Mouse (Mus musculus) retina, postnatal 7 days (tissue): ENCODE measurements around the gene Pam.
"Not testable (repeated sequence)": the region's sequence is repeated elsewhere in the genome, so short reads cannot be mapped to it uniquely, and the experiment has no call there.

ENCODE experiments used
- DNase-seq: peaks from one replicate; pipeline ENCODE4 v3.0.0-alpha.2; 2012; ENCODE audit warnings: low read depth, low spot score

Gene Pam

GRCm38 (mm10) chr1:97768906-97769293, 326.5 kb downstream of the Pam start:
- no peak for DNase-seq

- DNase-seq, result no peak
Measured at GRCm38 (mm10) chr1:97768089-97768488, 327.4 kb downstream of the Pam start.

GRCm38 (mm10) chr1:97765712-97766111, 329.7 kb downstream of the Pam start:
- DNase-seq, result not testable (repeated sequence)

- no peak for DNase-seq
Measured at GRCm38 (mm10) chr1:97761477-97761876, 334.0 kb downstream of the Pam start.

GRCm38 (mm10) chr1:97760598-97760997, 334.8 kb downstream of the Pam start:
- no peak for DNase-seq

- DNase-seq, result no peak
Measured at GRCm38 (mm10) chr1:97759841-97760240, 335.6 kb downstream of the Pam start.

GRCm38 (mm10) chr1:97754392-97754791, 341.1 kb downstream of the Pam start:
- DNase-seq, result no peak

GRCm38 (mm10) chr1:97753216-97753615, 342.2 kb downstream of the Pam start:
- no peak for DNase-seq

GRCm38 (mm10) chr1:97748163-97748562, 347.3 kb downstream of the Pam start:
- no peak for DNase-seq

- no peak for DNase-seq
Measured at GRCm38 (mm10) chr1:97746261-97746660, 349.2 kb downstream of the Pam start.

GRCm38 (mm10) chr1:97745712-97746111, 349.7 kb downstream of the Pam start:
- no peak for DNase-seq
